Mouse (Mus musculus): ENCODE data around the gene 3110040N11Rik. TPM values are rescaled to one million over a fixed set of nuclear protein-coding genes. Genes with fewer than 3 reads are reported as not detected.

Gene 3110040N11Rik
- polyA plus RNA-seq (2015; fragmentation: Nextera tagmentation; extraction: Ambion mirVana), result 48.4 and 50.8 TPM in 2 replicates

DNA sequence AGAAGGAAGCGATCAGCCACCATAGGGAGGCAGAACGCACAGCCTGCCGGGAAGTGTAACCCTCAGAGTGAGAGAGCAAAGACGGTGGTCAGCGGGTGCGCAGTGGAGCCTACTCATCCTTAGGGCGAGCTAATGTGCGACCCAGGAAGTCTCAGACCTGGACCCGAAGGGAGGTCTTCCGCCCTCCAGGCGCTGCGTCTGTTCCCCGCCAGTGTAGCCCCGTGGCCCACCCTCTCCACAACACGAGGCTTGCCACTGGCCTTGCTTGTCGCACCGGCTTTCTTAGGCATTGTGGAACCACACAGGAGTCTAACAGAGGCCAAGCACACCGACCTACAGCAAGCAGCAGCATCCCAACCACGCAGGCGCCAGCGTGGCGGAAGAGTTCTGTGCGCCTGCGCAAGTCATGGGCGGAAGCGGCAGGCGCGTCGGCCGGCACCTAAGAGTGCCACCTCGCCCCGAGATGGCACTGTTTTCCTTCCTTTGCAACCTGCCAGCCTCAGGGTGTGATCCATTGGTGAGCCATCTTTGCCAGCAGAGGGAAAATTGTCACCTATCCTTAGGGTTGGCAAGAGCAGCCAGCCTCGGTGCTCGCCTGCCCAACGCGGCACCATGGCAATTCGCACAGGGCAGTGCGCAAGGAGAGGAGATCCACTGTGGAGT lies at the start of gene 3110040N11Rik:
Gene 3110040N11Rik, minus strand, starts transcription at position 384 of the 663 bp plus-strand sequence.

GRCm38 (mm10) chr7:81829379-81829894 lies 40.2 kb upstream of the 3110040N11Rik start, which contains the start of gene Btbd1:
Btbd1 (minus strand) TSS chr7:81829431.

GRCm38 (mm10) chr7:81762180-81763109 lies 26.8 kb downstream of the 3110040N11Rik start, which contains the start of gene Ramac:
Ramac (plus strand) TSS chr7:81762925.

Other genes with a start within 250 kb of the 3110040N11Rik start
- gene Fsd2, start 222.5 kb downstream of the 3110040N11Rik start, polyA plus RNA-seq (2015; fragmentation: Nextera tagmentation; extraction: Ambion mirVana), result 0.17 and 0.23 TPM in 2 replicates
- gene Whamm, start 218.2 kb downstream of the 3110040N11Rik start, polyA plus RNA-seq (2015; fragmentation: Nextera tagmentation; extraction: Ambion mirVana), result 8.3 and 8.9 TPM in 2 replicates
- 39.0 and 40.8 TPM in 2 replicates for gene Homer2, start 82.0 kb downstream of the 3110040N11Rik start, polyA plus RNA-seq (2015; fragmentation: Nextera tagmentation; extraction: Ambion mirVana)
- gene Ramac, start 26.6 kb downstream of the 3110040N11Rik start, polyA plus RNA-seq (2015; fragmentation: Nextera tagmentation; extraction: Ambion mirVana), result 141 and 147 TPM in 2 replicates
- 97.8 and 104 TPM in 2 replicates for gene Btbd1, start 40.0 kb upstream of the 3110040N11Rik start, polyA plus RNA-seq (2015; fragmentation: Nextera tagmentation; extraction: Ambion mirVana)
- gene Gm10160, start 66.3 kb upstream of the 3110040N11Rik start, polyA plus RNA-seq (2015; fragmentation: Nextera tagmentation; extraction: Ambion mirVana), result not detected in 2 replicates
- 12.1 and 16.3 TPM in 2 replicates for gene Tm6sf1, start 69.5 kb upstream of the 3110040N11Rik start, polyA plus RNA-seq (2015; fragmentation: Nextera tagmentation; extraction: Ambion mirVana)
- 57.3 and 61.2 TPM in 2 replicates for gene Hdgfl3, start 145.0 kb upstream of the 3110040N11Rik start, polyA plus RNA-seq (2015; fragmentation: Nextera tagmentation; extraction: Ambion mirVana)
- 0.18 TPM in 1 of 2 replicates, not detected in the other for gene Bnc1, start 202.8 kb upstream of the 3110040N11Rik start, polyA plus RNA-seq (2015; fragmentation: Nextera tagmentation; extraction: Ambion mirVana)